Mouse (Mus musculus) 3T3-L1 (cell line): ENCODE measurements at regions not wholly inside any gene's neighbourhood (a gene's known extent, or its start where the extent isn't known, plus 50 kb on each side); places are given as distances from the start of the nearest gene placed in this dataset.
A peak's percentile ranks its signal among the peaks of the same experiment; 100 is the strongest.

Experiments used
- DNase-seq: peaks from one replicate; pipeline ENCODE4 v3.0.0-alpha.2; 2015; ENCODE audit warnings: low read depth, low spot score

DNA sequence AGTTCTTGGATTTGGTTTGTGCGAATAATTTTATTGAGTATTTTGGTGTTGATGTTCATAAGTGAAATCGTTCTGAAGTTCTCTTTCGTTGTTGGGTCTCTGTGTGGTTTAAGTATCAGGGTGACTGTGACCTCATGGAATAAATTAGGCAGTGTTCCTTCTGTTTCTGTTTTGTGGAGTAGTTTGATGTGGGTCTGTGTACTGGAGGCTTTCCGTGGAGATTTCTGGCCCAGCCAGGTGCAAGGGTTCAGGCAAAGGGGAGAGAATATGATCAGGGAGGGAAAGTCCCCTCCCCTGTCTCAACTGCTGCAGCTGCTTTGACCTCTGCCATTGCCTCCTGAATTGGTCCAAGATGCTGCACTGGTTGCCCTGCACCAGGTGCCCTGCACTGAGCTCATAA is 775.7 kb downstream of the Otol1 start:
- DNase-seq = no peak

DNA sequence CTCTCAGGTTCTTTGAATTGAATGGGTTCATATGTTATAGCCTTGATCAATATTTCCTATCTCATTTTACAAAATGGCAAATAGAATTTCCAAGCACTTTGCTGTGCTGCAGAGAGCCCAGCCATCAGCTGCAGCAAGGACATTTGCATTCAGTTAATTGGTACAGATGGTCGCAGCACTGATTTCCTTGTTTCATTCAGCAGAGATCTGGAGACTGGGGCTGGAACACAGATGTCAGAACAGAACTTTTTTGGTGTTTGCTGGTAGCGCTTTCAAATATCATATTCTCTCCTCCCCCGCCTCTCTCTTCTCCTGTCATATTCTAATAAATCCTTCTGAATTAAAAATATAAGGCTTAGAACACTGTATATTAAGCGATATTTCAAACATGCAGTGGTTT is 794.8 kb downstream of the Otol1 start:
- DNase-seq = no peak

DNA sequence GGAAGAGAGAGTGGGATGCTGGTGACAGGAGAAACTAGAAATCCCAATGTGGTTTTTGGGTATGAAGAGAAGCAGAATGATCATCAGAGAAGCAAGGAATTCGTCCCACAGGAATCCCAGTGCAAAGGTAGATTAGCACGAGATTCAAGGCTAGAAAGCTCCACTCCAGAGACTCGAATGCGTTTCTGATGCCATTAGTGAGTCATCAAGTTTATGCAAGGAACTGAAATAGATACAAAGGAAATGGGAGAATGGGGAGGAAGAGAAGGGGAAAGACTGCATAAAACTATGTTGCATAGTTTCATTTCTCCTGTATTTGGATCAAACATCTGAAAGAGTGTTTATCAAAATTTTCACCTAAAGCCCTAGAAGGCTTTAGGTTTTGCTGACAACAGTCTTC is 796.0 kb downstream of the Otol1 start:
- DNase-seq = peak; percentile 85

DNA sequence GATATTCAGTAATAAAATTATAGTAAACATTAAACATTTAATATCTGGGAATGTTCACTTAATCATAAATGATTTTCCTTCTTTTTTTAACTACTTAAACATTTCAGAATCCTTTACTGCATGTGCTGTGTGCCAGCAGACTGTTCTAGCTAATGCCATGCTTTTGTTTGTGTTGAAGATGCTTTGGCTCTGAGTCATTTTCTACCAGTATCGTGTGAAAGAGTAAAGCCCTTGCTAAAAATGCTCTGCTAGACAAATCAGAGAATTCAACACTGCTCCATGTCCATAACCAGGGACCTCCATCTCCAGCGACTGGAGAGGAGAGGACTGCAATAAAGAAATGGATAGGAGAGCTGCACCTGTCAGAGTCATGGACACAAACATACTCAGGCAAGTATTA is 796.5 kb downstream of the Otol1 start:
- DNase-seq = peak; percentile 90

DNA sequence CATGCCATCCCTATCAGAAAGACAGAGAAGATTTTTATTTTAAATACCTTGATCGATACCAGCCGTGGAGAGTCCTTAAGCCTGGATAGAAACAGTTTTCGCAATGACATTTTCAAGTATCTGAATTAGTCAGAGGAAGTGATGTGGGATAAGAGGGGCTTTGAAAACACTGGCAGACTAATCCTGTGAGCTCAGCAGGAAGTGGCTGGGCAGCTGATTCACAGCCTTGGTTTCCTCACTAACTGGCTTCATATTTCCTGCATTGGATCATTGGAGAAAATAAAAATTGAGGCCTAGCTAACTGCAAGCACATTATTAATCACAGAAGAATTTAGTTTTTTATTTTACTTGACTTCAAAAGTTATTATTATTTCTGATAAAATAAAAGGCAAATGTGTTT is 799.8 kb downstream of the Otol1 start:
- peak; percentile 95 for DNase-seq
